Mouse (Mus musculus) frontal cortex, postnatal 10 days (tissue): ENCODE results near the gene Arhgef2.
A peak's percentile ranks its signal among the peaks of the same experiment; 100 is the strongest.

Experiments used
- DNase-seq, 2 experiments: peaks; one replicate each; pipeline ENCODE4 v3.0.0; 2022; ENCODE audit warnings: low spot score in 2 of 2, mixed read lengths in 1 of 2

Arhgef2 gene

DNA sequence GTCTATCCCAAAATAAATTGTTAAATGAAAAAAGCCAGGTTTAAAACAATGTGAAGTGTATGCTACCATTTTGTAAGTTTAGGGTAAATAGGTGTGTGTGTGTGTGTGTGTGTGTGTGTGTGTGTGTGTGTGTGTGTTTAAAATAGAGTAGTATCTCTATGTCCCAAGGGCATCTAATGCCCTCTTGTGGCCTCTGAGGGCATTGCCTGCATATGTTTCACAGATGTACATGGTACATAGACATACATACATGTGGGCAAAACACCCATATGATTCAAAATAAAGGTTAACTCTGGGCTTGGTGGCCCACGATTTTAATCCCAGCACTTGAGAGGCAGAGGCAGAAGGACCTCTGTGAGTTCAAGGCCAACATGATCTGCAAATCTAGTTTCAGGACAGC is 34.9 kb downstream of the Arhgef2 start:
- no peak for DNase-seq

DNA sequence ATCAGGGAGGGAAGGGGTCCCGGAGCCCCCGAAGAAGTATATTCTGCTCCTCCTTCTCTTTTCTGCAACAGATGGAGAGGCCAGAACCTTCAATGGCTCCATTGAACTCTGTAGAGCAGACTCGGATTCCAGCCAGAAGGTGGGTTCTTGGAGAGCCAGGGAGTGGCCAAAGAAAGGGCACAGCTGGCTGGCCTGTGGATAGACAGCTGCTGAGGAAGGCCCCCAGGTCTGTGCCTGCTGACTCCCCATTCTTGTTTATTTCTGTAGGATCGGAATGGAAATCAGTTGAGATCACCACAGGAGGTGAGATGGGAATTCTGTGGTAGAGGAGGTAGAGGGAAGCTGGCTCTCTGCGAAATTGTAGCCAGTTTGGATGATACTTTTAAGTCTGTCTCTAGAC is 37.3 kb downstream of the Arhgef2 start:
- no peak for DNase-seq

DNA sequence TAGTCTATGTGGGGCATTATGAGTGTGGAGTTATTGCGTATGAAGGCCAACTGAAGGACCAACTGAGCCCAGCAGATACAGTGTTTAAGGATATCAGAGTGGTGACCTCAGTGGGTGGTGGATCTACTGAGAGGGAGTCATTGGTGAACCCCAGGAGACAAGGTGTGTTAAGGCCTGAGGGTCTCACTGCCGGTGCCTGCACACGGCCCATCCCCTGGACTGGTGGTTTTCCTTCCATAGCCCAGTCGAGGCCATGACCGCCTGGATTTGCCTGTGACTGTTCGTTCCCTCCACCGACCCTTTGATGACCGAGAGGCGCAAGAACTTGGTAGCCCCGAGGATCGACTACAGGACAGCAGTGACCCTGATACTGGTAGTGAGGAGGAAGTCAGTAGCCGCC is 40.2 kb downstream of the Arhgef2 start:
- no peak for DNase-seq

DNA sequence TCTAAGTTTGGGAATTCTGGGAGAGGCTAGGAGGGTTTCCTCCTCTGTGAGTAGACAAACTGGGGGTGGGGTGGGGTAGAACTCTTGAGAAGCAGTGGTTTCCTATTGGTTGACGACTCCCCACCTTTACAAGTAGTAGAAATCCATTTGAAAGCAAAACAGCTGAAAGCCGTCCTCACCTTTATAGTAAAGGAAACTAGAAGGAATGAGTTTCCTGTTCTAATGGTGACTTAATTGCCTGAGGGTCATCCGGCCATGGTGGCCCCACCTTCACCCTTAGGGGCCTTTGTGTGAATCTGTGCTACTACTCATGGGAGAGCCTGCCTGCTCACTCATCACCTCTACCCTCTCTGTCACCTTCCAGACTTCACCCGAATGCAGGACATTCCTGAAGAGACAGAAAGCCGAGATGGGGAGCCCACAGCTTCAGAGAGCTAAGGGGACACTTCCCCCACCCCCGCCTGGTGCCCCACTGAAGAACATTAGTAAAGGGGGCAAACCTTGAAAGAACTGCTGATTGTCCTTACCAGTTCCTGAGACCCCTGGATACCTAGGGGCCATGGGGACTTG is 40.7 kb downstream of the Arhgef2 start:
- no peak for DNase-seq

DNA sequence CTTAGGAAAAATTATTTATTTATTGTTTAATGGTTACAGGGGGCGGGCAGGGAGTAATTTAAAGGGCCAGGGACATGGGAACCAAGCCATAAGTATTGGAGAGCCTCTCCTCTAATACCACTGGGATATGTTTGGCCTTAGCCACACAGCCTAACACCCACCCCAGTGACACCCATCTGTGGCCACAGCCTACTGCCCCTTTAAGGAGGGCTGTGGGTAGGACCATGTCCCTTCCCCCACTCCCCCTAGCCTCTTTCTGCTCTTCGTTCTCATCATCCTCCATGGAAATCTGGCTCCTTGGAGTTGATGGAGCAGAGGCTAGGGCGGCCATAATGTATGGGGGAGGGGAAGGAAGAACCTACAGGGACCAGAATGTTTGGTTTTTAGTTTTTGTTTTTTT is 41.3 kb downstream of the Arhgef2 start:
- DNase-seq = no peak

DNA sequence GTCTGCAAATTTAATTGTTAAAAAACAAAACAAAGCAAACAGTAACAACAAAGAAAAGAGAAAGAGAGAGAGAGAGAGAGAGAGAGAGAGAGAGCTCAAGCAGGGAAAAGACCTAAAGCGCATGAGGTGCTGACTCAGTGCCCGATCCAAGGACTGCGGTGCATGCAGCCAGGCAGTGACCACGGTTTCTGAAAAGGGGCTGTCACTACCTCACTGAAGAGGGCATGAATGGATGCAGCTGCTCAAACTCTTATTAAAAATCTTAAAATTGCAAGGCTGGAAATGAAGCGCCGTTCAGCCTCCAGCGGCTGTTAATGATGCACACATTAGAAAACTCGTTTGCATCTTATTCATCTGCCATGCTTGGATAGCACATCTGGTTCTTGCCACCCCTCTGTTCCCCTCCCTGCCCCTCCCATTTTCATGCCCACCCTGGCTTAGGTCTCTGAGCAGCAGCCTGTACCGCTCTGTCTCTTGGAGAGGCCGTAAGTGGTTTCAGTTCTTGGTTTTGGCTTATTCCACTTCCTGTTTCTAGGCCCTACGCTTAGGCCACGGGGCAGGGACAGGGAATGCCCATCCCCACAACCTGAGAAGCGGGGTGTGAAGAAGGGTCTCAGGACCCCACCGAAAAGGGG is 42.1 kb downstream of the Arhgef2 start:
- no peak for DNase-seq

DNA sequence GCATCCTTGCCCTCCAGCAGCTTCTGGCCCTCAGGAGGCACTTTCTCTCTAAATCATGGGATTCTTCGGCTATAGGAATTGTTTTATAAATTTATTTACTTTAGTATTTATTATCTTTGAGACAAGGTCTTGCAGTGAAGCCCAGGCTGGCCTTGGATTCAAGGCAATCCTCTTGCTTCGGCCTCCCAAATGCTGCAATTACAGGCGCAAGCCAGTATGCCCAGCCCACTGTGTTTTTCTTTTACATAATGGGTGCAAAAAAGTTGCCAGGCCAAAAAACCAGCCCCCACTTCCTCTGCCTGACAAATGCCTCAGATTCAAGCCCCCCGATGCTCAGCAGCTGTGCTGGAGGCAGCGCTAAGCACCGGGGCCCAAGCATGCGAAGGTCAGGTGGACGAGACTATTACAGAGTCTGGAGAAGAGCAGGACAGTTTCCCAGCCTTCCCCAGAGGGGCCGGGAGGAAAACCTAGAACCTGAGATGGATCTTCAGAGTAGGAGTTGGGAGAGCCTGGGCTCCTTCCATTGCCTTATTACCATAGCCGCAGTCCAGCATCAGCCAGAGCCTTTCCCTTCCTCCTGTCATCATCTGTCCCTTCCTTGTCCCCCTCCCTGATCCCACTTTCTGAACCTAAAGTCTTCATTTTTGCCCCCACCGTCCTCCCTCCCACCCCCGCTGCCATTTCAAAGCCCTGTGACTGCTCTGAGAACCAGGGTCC is 42.8 kb downstream of the Arhgef2 start:
- peak in 1 of 2 experiments; percentile 9 for DNase-seq

DNA sequence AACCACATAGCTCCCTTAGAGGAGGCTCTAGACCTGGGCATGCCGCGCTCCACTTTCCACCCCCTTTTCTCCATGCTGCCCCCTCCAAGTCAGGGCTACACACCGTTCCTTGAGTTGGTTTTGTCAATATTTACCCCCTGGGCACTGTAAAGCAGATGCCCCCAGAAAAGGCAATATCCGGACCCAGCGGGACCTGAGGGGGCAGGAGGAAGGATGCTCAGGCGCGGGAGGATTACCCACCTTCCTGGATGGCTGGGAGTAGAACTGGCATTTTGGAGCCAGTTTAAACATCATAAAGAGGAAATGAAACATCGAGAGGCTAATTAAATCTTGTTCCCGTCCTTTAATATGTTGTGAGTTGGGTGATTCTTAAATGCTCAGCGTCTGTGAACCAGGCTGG is 43.4 kb downstream of the Arhgef2 start:
- no peak for DNase-seq

DNA sequence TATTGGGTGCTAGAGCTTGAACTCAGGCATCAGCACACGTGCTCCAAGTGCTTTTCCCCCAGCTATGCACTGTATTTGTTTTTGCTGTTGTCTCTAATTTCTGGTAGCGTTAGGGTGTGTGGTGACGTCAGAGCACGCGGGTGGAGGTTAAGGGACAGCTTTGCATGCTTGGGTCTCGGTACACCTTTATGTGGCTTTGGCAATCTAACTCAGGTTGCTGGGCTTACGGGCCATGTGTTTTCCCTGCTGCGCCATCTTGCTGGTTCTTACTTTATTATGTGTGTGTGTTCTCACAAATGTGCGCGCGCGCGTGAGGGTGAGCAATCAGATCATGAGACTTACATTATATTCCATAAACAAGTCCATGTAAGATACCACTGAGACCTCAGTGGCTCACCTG is 44.2 kb downstream of the Arhgef2 start:
- no peak for DNase-seq

DNA sequence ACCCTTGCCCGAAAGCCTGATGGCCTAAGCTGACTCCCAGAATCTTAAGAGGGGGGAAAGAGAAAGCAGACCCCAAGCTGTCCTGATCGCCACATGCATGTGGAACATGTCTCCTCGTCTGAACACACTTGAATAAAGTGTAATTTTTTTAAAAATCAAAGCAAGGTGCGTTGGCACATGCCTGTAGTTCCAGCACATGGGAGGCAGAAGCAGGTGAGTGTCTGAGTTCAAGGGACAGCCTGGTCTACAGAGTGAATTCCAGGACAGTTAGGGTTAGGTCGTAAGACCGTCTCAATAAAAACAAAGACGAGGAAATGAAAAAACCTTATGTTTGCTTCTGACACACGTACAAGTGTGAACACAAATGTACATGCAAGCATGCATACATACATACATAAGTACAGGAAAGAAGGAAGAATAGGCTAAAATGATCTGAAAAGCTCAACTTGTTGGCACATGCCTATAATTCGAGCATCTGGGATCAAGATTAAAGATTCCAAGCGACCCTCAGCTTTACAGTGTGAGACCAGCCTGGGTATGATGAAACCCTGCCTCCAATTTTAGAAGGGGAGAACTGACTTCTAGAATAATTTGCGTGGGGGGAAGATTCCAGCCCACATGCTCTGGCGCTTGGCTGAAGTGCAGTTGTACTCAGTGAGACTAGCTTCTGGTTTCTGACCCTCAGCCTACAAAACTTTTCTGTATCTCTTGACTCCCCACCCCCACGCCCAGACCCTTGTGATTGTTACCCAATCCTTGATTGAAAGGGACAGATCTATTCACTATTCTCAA is 45.1 kb downstream of the Arhgef2 start:
- DNase-seq = peak in 1 of 2 experiments; percentile 11

DNA sequence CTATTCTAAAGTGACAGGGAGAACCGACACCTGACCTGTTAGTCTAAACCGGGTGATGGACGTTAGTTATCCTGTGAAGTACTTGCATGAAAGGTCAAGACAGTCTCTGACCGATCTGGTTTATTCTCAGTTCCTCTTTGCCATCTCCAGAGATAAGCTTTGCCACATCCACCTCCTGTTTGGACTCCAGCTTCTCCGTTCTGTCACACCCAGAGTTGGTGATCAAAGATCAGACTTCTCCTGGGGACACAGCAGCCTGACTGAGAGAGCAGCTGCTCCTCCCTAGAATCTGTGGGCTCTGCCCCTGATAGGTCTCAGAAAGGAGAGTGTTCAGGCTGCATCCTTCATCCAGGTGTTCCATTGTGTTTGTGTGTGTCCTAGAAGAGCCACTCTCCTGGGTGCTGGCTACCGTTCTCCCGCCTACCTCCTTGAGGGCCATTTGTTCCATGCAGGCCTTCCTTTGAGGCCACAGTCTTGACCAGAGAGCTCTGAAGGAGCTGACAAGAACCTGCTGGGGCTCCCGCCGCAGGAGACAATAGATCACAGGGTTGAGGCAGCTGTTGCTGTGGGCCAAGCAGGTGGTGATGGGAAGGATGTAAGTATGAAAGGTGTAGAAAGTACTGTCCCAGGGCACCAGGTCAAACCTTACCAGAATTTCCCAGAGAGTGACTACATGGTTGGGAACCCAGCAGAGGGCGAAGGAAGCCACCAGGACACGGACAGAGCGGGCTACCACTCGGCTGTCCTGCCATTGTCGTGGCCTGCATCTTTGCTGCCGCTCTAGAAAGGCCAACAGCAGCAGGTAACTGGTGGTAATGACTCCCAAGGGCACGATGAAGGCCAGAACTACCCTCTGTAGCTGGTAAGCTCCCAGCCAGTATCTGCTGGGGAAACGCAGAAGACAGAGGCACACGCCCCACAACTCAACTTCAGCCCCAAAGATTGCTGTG is 46.2 kb downstream of the Arhgef2 start:
- peak in 1 of 2 experiments; percentile 8 for DNase-seq

DNA sequence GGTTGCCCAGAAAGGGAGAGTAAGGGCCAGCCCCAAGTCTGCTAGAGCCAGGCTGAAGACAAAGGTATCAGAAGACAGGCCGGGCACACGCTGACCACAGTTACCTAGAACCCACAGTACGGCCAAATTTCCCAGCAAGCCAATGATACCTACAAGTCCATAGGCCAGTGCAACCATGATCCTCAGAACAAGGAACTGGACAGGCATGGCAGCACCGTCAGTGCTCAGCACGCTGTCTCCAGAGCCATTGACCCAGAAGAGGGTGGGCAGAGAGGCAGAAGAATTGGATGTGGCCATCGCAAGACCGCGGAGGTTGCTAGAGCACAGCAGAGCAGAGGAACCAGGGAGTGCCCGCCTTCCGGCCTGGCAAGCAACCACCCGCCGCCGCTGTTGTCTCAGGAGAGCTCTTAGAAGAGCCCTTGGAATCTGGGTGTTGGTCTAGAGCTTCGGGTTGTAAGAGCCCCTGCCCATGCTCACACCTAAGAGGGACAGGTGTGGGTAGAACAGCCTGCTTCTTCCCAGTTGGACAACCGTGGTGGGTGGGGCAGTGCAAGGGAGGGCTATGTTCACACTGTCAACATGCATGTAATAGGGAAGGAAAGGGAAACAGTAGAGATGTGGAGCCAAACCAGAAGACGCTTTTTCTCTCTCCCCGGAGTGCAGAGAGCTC is 47.2 kb downstream of the Arhgef2 start, which contains the start of gene Rxfp4:
TSS of gene Rxfp4 (minus strand) at position 297 of the 670 bp plus-strand sequence.
- DNase-seq = no peak

DNA sequence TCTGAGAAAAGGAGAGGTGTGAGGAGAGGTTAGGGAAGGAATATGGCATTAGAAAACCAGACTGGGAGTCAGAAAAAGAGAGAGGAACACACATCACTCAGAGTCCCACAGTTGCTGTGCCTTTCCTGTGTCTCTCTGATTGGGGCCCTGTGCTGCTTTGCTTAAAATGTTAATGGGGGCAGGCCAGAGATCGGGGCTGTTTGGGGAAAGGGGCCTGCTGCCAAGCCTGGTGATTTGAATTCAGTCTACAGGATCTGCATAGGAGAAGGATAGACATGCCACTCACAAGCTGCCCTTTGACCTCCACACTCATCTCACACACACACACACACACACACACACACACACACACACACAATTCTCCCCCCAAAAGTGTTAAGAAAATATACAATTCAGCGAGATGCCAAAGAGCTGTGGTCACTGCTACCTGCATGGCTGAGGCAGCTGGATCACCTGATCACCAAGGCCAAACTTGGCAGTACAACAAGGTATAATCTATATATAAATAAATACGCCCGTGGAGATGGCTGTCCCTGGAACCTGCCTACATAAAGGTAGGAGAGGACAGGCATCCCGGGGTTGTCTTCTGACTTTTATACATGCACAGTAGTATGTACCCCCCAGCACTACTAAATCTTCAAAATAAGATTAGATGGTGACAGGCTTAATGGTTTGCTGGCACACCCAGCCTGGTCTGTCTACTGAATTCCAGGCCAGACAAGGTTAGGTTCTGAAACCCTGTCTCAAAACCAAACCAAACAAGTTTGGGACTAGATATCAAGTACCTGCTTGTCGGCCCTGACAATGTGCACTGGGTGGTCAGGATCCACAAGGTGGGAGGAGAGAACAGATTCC is 48.0 kb downstream of the Arhgef2 start:
- no peak for DNase-seq

DNA sequence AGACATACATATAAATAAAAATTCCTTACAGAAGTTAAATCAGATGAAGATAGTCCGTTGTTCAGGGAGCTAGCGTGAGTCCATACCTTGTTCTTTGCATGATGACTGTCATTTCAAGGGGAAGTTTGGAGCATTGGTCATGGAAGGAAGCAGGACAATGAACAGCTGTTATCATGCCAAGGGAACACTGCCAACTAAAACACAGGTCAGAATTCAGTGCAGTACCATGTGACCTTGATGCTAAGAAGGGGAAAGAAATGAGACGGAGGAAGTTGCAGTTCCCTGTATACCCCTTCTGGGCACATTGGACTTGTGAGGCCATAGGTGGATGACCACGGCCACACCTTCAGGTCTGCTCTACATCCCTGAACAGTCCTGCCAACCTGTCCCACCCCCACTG is 48.9 kb downstream of the Arhgef2 start:
- DNase-seq = no peak

DNA sequence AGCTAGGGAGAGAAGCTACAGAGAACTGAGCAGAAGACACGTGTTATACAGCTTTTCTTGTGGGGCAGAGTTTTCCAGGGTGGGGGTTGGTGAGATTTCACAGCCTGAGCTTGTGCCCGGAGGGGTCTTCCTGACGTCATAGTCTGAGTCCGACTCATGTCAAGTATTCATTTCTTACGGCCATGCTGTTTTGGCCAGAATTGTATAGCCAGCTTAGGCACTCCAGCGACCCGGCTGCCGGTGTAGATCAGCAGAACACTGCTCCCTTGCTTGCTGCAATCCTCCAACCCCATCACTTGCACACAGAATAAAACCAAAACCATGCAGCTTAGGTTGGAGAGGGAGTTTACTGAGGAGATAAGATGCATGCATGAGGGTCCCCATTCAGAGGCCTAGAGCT is 49.9 kb downstream of the Arhgef2 start:
- DNase-seq = no peak

DNA sequence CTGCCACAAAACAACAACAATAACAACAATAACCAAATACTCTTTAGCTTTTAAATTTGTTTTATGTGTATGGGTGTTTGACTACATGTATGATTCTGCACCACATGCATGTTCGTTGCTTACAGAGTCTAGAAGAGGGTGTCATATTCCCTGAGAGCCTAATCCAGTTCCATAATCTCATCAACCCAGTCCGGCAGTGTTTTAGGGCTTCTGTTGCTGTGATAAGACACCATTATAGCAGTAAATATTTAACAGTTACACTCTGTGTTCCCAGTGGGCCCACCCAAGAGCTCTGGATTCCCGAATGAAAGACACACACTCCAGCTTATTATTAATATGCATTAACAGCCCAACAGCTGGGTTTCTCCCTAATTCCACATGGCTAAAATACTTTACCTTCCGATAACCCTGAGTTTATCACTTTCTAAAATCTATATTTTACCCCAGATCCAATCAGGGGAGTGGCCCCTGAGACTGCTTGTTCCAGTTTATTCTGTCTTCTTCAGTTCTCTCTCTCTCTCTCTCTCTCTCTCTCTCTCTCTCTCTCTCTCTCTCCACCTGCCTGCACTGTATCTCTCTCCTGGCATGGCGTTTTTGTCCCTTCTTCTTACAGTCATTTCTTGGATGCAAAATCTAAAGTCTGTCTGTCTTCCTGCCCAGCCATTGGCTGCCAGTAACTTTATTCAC is 52.8 kb downstream of the Arhgef2 start:
- DNase-seq = no peak

DNA sequence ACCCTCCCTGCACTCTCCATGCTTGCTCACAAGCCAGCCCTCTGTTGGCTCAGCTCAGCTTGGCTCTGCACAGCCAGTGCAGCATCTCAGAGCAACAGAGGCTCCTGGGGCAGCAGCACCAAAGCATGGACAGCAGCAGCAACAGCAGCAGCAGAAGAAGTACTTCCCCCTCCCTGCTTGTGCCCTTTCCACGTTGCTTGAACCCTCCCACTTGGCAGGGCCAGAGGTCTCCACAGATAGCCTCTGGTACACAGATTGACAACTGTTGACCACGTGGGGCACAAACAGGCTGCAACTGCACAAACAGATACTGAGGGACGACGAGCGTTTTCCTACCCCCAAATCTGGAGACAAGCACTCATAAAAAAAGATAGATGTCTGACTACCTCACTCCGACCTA is 54.0 kb downstream of the Arhgef2 start:
- DNase-seq = no peak

DNA sequence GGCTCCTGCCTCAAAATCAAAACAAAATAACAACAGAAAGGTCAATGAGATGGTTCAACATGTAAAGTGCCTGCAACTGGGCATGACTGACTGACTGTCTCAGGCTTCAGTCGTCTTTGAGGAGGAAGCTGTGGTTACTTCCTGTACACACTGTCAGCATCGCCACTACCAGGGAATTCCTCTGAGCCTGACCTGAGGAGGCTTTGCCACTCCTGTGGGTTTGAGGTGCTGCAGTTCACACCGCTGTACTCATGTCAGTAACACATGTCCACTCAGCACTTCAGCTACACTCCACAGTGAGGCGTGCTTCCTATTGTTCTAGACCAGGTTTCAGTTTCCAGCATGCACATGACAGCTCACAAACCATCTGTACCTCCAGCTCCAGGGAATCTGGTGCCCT is 58.3 kb downstream of the Arhgef2 start:
- no peak for DNase-seq

DNA sequence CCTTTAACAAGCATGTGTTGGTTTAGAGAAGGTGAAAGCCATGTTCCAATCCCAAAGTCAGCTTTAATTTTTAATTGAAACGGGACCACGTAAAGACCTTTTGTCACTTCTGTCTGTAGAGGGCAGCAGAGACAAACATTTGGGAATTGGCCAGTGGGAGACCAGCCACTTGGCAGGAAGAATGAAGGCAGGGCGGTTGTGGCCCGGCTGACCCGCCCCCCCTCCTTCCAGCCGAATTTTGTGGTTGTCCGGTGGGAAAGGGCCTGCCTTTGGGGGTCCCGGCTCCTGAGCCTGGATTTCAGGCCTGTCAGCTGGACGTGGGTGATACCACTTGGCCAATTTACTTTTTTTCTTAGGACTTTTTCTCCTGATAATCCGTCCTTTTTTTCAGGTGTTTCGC is 71.6 kb downstream of the Arhgef2 start:
- DNase-seq = peak in 1 of 2 experiments; percentile 46
